Mouse (Mus musculus) forebrain, postnatal 0 days (tissue): ENCODE data around the gene Pcid2. TPM values are rescaled to one million over a fixed set of nuclear protein-coding genes. Genes with fewer than 3 reads are reported as not detected.
"Not testable (repeated sequence)": the region's sequence is repeated elsewhere in the genome, so short reads cannot be mapped to it uniquely, and the experiment has no call there.

Experiments
- ATAC-seq: fragments of 200-750 bp; cut with Nextera tagmentation; 2 replicates; pipeline ENCODE4 v1.8.0; 2017; ENCODE audit warnings: mild to moderate bottlenecking, moderate library complexity
- DNase-seq: peaks from one replicate; pipeline ENCODE4 v3.0.0-alpha.2; 2015
- H3K27ac ChIP-seq: fragments of 300-500 bp; sonication (generic); 2 replicates; pipeline ENCODE4 v1.5.1; 2014; ENCODE audit warnings: low read depth, mild to moderate bottlenecking, antibody characterized with exemption, low read length, moderate library complexity, mixed read lengths
- H3K27me3 ChIP-seq: fragments of 300-500 bp; sonication (generic); 2 replicates; pipeline ENCODE4 v1.6.1; 2014; ENCODE audit warnings: mild to moderate bottlenecking, low read length, mixed read lengths; ENCODE audit not compliant: insufficient read depth
- H3K36me3 ChIP-seq: fragments of 300-500 bp; sonication (generic); 2 replicates; pipeline ENCODE4 v1.6.1; 2014; ENCODE audit warnings: mild to moderate bottlenecking, moderate library complexity; ENCODE audit not compliant: insufficient read depth
- H3K4me1 ChIP-seq: fragments of 300-500 bp; sonication (generic); 2 replicates; pipeline ENCODE4 v1.6.1; 2014; ENCODE audit warnings: antibody characterized with exemption; ENCODE audit not compliant: insufficient read depth
- H3K4me2 ChIP-seq: fragments of 300-500 bp; sonication (generic); 2 replicates; pipeline ENCODE4 v1.6.1; 2014; ENCODE audit warnings: low read depth, mild to moderate bottlenecking, moderate library complexity
- H3K4me3 ChIP-seq: fragments of 300-500 bp; sonication (generic); 2 replicates; pipeline ENCODE4 v1.5.1; 2014; ENCODE audit warnings: low read depth, low read length, mixed read lengths
- H3K9ac ChIP-seq: fragments of 300-500 bp; sonication (generic); 2 replicates; pipeline ENCODE4 v1.6.1; 2014; ENCODE audit warnings: mild to moderate bottlenecking
- H3K9me3 ChIP-seq: fragments of 300-500 bp; sonication (generic); 2 replicates; pipeline ENCODE4 v1.6.1; 2016; ENCODE audit warnings: low read length
- CTCF ChIP-seq: sonication (generic); IDR thresholded peaks from 2 replicates; pipeline ENCODE4 v1.5.1; 2016; ENCODE audit warnings: antibody characterized with exemption, control low read depth, low read depth
- WGBS: fragments of 180-500 bp; shearing (Covaris S2); extraction: QIAGEN DNeasy Blood & Tissue Kit; methylation state at CpG from one replicate; pipeline ENCODE4 v1.1.7; 2014; 5-methylcytosine and 5-hydroxymethylcytosine counted together
- polyA plus RNA-seq: library from polyadenylated mRNA; unstranded; fragments of >200 nt; fragmentation: Nextera tagmentation; extraction: Ambion mirVana; gene quantifications from 2 replicates; pipeline ENCODE4 v1.2.1, GENCODE M21; 2015
- total RNA-seq: library from RNA; depleted of rRNA; stranded (reverse); fragments of >200 nt; gene quantifications from 2 replicates; pipeline ENCODE4 v1.2.3, GENCODE M21; 2014

Pcid2 gene
- total and polyA plus RNA-seq, 2 experiments from 2014 or later: 27.1 to 32.2 TPM

DNA sequence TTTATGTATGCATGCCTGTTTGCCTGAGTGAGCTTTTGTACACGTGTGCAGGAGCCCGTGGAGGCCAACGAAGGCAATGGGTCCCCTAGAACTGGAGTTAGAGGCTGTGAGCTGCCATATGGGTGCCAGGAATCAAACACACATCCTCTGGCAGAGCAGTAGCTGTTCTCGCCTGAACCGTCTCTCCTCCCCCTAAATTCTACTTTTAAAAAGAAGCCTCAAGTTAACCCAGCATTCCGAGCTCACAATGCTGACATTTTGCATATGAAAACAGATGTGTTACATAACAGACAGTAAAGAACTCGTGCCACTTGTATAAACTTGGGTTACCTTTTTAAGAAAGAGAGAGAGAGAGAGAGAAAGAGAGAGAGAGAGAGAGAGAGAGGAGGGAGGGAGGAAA lies 27.7 kb downstream of the Pcid2 start:
- no peak overlapping the region for H3K4me2 ChIP-seq
- TF ChIP-seq CTCF: no peak
- DNase-seq (no peak), ATAC-seq (no peak)
- no peaks in the 10 kb centered on the region for H3K4me1 ChIP-seq
- H3K4me3 ChIP-seq: no peak overlapping the region
- 85% methylated on average over 7 of the region's 7 CpGs for WGBS
- no peak overlapping the region for H3K27ac ChIP-seq
- H3K36me3 ChIP-seq: peaks cover 98% of the 10 kb centered on the region
- H3K27me3 ChIP-seq: no peaks in the 10 kb centered on the region
- H3K9me3 ChIP-seq: no peaks in the 10 kb centered on the region
- no peak overlapping the region for H3K9ac ChIP-seq

DNA sequence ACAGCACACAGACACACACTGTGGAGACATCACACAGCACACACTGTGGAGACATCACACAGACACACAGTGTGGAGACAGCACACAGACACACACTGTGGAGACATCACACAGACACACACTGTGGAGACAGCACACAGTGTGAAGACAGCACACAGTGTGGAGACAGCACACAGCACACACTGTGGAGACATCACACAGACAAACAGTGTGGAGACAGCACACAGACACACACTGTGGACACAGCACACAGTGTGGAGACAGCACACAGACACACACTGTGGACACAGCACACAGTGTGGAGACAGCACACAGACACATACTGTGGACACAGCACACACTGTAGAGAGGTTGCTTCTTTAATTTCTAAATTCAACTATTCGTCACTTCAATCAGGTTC lies 29.7 kb downstream of the Pcid2 start:
- not testable (repeated sequence) for H3K4me1 ChIP-seq, H3K4me3 ChIP-seq, H3K4me2 ChIP-seq, H3K27me3 ChIP-seq, H3K9me3 ChIP-seq, DNase-seq, H3K27ac ChIP-seq, ATAC-seq, H3K9ac ChIP-seq
- 95% methylated on average over 1 of the region's 1 CpGs for WGBS
- H3K36me3 ChIP-seq: peaks cover 79% of the 10 kb centered on the region

DNA sequence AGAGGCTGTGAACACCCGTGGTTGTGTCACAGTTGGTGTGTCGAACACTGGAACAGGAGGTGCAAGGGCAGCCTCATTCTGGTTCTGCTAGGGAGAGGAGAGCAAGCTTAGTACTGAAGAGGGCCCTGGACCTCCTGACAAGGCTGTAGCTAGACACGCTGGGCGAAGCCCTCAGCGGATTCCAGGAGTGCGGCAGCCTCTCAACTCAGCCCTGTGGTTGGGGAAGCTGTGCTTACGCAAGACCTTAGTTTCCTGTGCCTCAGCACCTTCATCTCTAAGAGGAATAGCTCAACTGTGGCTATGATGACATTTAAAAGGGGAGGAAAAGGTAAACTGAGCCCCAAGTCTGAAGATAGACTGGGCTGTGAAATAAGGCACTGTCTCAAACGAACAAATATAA lies 30.2 kb downstream of the Pcid2 start:
- Histone ChIP-seq H3K4me1 (no peaks in the 10 kb centered on the region), H3K27ac (no peak overlapping the region), H3K4me2 (no peak overlapping the region), H3K9me3 (no peaks in the 10 kb centered on the region), H3K36me3 (peaks cover 74% of the 10 kb centered on the region), H3K4me3 (no peak overlapping the region), H3K9ac (no peak overlapping the region), H3K27me3 (no peaks in the 10 kb centered on the region)
- no peak for ATAC-seq
- no peak for TF ChIP-seq CTCF
- DNase-seq: no peak
- 96% methylated on average over 8 of the region's 8 CpGs for WGBS

DNA sequence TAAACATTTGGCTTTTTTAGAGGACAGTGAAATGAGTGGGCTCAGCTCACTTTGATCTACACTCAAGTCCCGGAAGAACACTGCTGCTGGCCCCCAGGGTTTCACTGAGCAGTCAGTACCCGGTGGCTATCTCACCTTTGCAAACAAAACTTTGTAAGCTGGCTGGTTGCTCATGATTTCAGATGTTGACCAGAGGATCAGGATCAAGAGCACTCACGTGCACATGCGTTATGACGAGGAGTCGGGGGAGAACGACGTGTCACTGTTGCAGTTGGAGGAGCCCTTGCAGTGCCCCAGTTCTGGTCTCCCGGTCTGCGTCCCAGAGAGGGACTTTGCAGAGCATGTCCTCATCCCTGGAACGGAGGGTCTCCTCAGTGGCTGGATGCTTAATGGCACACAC lies 32.0 kb downstream of the Pcid2 start:
- no peaks in the 10 kb centered on the region for H3K27me3 ChIP-seq
- no peak for TF ChIP-seq CTCF
- WGBS: 96% methylated on average over 11 of the region's 11 CpGs
- H3K4me3 ChIP-seq: no peak overlapping the region
- DNase-seq: no peak
- H3K36me3 ChIP-seq: peaks cover 57% of the 10 kb centered on the region
- no peak overlapping the region for H3K9ac ChIP-seq
- H3K4me2 ChIP-seq: no peak overlapping the region
- H3K4me1 ChIP-seq: no peaks in the 10 kb centered on the region
- ATAC-seq: no peak
- H3K9me3 ChIP-seq: no peaks in the 10 kb centered on the region
- H3K27ac ChIP-seq: no peak overlapping the region

DNA sequence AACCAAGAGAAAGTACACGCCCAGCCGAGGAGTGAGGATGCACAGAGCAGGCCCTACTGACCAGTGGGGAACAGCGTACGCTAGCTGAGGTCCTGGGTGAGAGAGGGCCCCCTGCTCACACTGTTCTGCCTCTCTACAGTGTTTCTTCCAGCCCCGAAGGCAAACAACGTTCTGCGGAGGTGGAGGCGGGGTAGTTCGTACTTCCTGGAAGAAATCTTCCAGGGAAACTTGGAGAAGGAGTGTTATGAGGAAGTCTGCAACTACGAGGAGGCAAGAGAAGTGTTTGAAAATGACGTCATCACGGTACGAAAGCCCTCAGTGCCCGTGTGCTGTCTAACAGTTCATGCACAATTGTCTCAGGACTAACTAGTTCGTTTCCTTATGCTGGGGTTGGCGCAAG lies 42.1 kb downstream of the Pcid2 start:
- ATAC-seq (no peak), DNase-seq (no peak)
- Histone ChIP-seq H3K4me1 (no peaks in the 10 kb centered on the region), H3K4me3 (no peak overlapping the region), H3K27me3 (no peaks in the 10 kb centered on the region), H3K9ac (no peak overlapping the region), H3K4me2 (no peak overlapping the region), H3K36me3 (no peaks in the 10 kb centered on the region), H3K27ac (no peak overlapping the region), H3K9me3 (no peaks in the 10 kb centered on the region)
- no peak for TF ChIP-seq CTCF
- 85% methylated on average over 16 of the region's 16 CpGs for WGBS

DNA sequence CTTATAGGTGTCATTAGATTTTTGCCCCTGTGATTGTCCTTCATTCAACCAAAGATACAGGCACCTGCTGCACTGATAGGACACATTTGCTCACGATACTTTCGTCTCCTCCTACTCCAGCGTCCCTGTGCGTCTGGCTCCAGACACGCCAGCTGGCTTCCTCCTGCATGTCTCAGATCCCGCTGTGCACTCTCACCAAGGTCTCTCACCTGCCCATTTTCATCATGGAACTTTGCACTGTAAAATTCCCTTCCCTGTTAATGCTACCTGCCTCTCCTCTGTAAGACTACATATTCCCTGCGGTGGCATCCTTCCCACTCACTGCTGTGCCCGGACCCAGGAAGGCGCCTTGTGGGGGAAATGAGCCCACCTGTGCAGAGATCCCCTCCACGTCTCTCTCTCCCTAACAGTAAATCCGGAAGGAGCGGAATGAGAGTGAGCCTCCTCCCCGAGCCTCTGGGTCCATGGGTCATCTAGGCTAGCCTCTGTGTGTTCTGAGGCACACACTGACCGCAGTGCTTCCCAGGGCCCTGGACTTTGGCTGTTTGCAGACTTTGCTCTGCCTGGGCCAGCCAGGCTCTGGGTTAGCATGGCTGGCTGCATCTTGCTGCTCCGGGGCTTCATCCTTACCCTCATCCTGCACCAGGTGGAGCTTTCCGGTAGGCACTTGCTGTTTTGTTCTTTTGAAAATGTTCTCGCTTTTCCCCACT lies 44.7 kb downstream of the Pcid2 start, which contains the start of gene Proz:
Gene Proz (plus strand): TSS at position 474 of the 710 bp plus-strand sequence.
- Histone ChIP-seq H3K27me3 (no peaks in the 10 kb centered on the region), H3K36me3 (no peaks in the 10 kb centered on the region), H3K4me1 (no peaks in the 10 kb centered on the region), H3K9me3 (no peaks in the 10 kb centered on the region), H3K4me2 (no peak within 1 kb of the TSS), H3K27ac (no peak within 1 kb of the TSS), H3K9ac (no peak within 1 kb of the TSS), H3K4me3 (no peak within 1 kb of the TSS)
- TF ChIP-seq CTCF: no peak
- WGBS: 80% methylated on average over 17 of the region's 17 CpGs
- DNase-seq (no peak), ATAC-seq (no peak)

DNA sequence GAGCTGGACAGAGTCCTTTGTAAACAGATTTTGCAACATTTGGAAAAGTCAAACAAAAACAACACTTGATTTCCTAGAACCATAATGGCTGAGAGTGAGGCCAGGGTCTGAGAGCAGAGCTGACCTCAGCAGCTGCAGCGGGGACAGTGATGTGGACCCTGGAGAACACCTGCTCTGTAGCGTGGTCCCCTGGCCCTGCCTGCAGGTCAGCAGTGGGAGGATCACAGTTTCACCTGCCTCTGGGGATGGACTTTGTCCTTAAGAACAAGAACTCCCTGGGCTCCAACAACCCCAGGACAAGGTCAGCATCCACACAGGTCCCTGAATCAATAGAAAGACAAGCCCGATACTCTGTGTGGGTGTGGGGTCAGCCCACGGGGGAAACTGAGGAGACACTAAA lies 47.9 kb downstream of the Pcid2 start:
- WGBS: 86% methylated on average over 4 of the region's 4 CpGs
- Histone ChIP-seq H3K27me3 (no peaks in the 10 kb centered on the region), H3K27ac (no peak overlapping the region), H3K4me2 (no peak overlapping the region), H3K36me3 (no peaks in the 10 kb centered on the region), H3K4me1 (no peaks in the 10 kb centered on the region), H3K9ac (no peak overlapping the region), H3K4me3 (no peak overlapping the region), H3K9me3 (no peaks in the 10 kb centered on the region)
- TF ChIP-seq CTCF: no peak
- DNase-seq: no peak
- ATAC-seq: no peak
